Mouse (Mus musculus): ENCODE data around the gene Acp5.
A peak's percentile ranks its signal among the peaks of the same experiment; 100 is the strongest.

- TF ChIP-seq CTCF (IDR thresholded peaks at IDR 0.05; ENCODE audit: control insufficient read depth, insufficient read depth, low read length) = no peak
- peak; percentile 30; the same call in 1 of the 2 replicates for TF ChIP-seq POLR2A (IDR thresholded peaks at IDR 0.05; ENCODE audit: borderline replicate concordance, control insufficient read depth, low read depth, low read length)
These were observed 50.3 kb downstream of the Acp5 start, which contains the start of gene Ecsit for GRCm38 (mm10) chr9:22085022-22085834.
